ENCODE assay signal across 11 mouse cellular contexts in genomic region chr16:52071766-52072209, GRCm38 (mm10). TPM values are rescaled to one million over a fixed set of nuclear protein-coding genes. Genes with fewer than 3 reads are reported as not detected.
A peak's percentile ranks its signal among the peaks of the same experiment; 100 is the strongest.
DNase-seq lines count a peak whose midpoint lies in the region; ATAC-seq and TF ChIP-seq lines count a peak whose summit lies in the region.
"Had no signal": no experiment of that assay in that cellular context is flagged by ENCODE, and none has a peak within 500 bp of the region (broad histone marks: within the 10 kb centered on the region; RNA-seq: fewer than 3 reads in every experiment).

No protein-coding gene starts in this region.

- H3K9ac ChIP-seq in kidney, embryonic 14.5 days (ENCODE audit: low read depth, low read length) = no peak overlapping the region
- no peak overlapping the region for H3K9ac ChIP-seq in heart, postnatal 0 days (replicated peaks; ENCODE audit: low read depth, low read length)
- H3K9ac ChIP-seq: embryonic facial prominence, embryonic 12.5 days had no signal

- no peaks in the 10 kb centered on the region for H3K9me3 ChIP-seq in kidney, embryonic 14.5 days (ENCODE audit: control insufficient read depth, low read length)
- H3K9me3 ChIP-seq in heart, postnatal 0 days (replicated peaks; ENCODE audit: control insufficient read depth, low read length) = no peaks in the 10 kb centered on the region
- H3K9me3 ChIP-seq: embryonic facial prominence, embryonic 12.5 days; megakaryocyte, embryonic 14.5 days had no signal

- peaks cover 13% of the 10 kb centered on the region for H3K4me1 ChIP-seq in kidney, embryonic 14.5 days (ENCODE audit: control insufficient read depth, insufficient read depth, low read length)
- H3K4me1 ChIP-seq in heart, postnatal 0 days (ENCODE audit: control insufficient read depth, insufficient read depth) = peaks cover 52% of the 10 kb centered on the region

- no peak overlapping the region for H3K4me2 ChIP-seq in kidney, embryonic 14.5 days (replicated peaks; ENCODE audit: low read depth, low read length)
- H3K4me2 ChIP-seq in heart, postnatal 0 days (ENCODE audit: low read depth, low read length) = peak overlapping the region; percentile 39
- H3K4me2 ChIP-seq: embryonic facial prominence, embryonic 12.5 days had no signal

- DNase-seq in kidney, postnatal 10 days = no peak
- DNase-seq in gastrocnemius, postnatal 14 days = peak; percentile 48
- peak; percentile 91 for DNase-seq in heart, postnatal 0 days (ENCODE audit: low spot score)
- DNase-seq in lung, postnatal 10 days = peak; percentile 78
- DNase-seq in adrenal gland, postnatal 36 days = no peak
- no peak for DNase-seq in left cerebral cortex, postnatal 14 days (ENCODE audit: low spot score in 2 of 2)
- DNase-seq: layer of hippocampus, adult 9-11 months had no signal

- no peak; the same call in 1 of the 2 replicates for TF ChIP-seq EP300 in heart, postnatal 0 days (IDR thresholded peaks at IDR 0.05; ENCODE audit: low read depth)

- no peaks in the 10 kb centered on the region for H3K36me3 ChIP-seq in kidney, embryonic 14.5 days (ENCODE audit: control insufficient read depth, insufficient read depth, low read length)
- no peaks in the 10 kb centered on the region for H3K36me3 ChIP-seq in heart, postnatal 0 days (replicated peaks; ENCODE audit: control insufficient read depth, insufficient read depth, low read length)
- H3K36me3 ChIP-seq: embryonic facial prominence, embryonic 12.5 days had no signal

- intact Hi-C loops in gastrocnemius, postnatal 14 days (cut with DNase I; ENCODE audit: low total_unique reads) = no loop called here
- intact Hi-C loops in left cerebral cortex, postnatal 14 days (cut with DNase I) = no loop called here

- 0 out of 2 replicates have a peak overlapping the region, but pooled peaks have one; percentile 51 for H3K27ac ChIP-seq in kidney, embryonic 14.5 days (ENCODE audit: low read depth, low read length)
- H3K27ac ChIP-seq in heart, postnatal 0 days (ENCODE audit: low read depth) = peak overlapping the region; percentile 94
- H3K27ac ChIP-seq: embryonic facial prominence, embryonic 12.5 days had no signal

- no peak; the same call in none of the 2 replicates for ATAC-seq in kidney, embryonic 14.5 days (ENCODE audit: low FRiP score, low TSS enrichment)
- peak; percentile 91 for ATAC-seq in heart, postnatal 0 days (ENCODE audit: insufficient read depth, low read depth)
- no peak for ATAC-seq in megakaryocyte-erythroid progenitor cell, adult 5-6 weeks (replicated peaks; ENCODE audit: low FRiP score, low TSS enrichment, poor library complexity, severe bottlenecking)

- TF ChIP-seq CTCF in heart, postnatal 0 days (IDR thresholded peaks at IDR 0.05; ENCODE audit: low read depth) = no peak

- H3K4me3 ChIP-seq in kidney, embryonic 14.5 days (ENCODE audit: low read length) = no peak overlapping the region
- no peak overlapping the region; the same call in 1 of the 2 replicates for H3K4me3 ChIP-seq in heart, postnatal 0 days (ENCODE audit: low read depth, low read length)
- H3K4me3 ChIP-seq: embryonic facial prominence, embryonic 12.5 days; megakaryocyte, embryonic 14.5 days had no signal

- H3K27me3 ChIP-seq in kidney, embryonic 14.5 days (ENCODE audit: control insufficient read depth, insufficient read depth, low read length) = no peaks in the 10 kb centered on the region
- no peaks in the 10 kb centered on the region for H3K27me3 ChIP-seq in heart, postnatal 0 days (ENCODE audit: control insufficient read depth, insufficient read depth, low read length)
- H3K27me3 ChIP-seq: embryonic facial prominence, embryonic 12.5 days; megakaryocyte, embryonic 14.5 days had no signal

- 38% methylated on average over 6 of the region's 6 CpGs for WGBS in kidney, embryonic 14.5 days
- 11% methylated on average over 6 of the region's 6 CpGs for WGBS in heart, postnatal 0 days

RNA-seq across cellular contexts. Expression of gene Cblb, which starts 40.8 kb away (rescaled TPM):
- polyA plus RNA-seq in kidney, embryonic 14.5 days (2014; fragmentation: Nextera tagmentation; extraction: Ambion mirVana) = 13.9 and 27.2 TPM in 2 replicates
- 10 to 100 TPM; 10.4 to 19.2 TPM for total RNA-seq in gastrocnemius, postnatal 14 days (2021)
- total RNA-seq in heart, postnatal 0 days (2014; rRNA removed; ENCODE audit: low replicate concordance) = 9.2 and 10.4 TPM in 2 replicates
- 3.4 and 3.9 TPM in 2 replicates for polyA plus RNA-seq in heart, postnatal 0 days (2015; fragmentation: Nextera tagmentation; extraction: Ambion mirVana)
- total RNA-seq in adrenal gland, postnatal 36 days (2021) = 10 to 100 TPM; 28.3 to 59.7 TPM
- total RNA-seq in left cerebral cortex, postnatal 14 days (2021) = 10 to 100 TPM; 20.2 TPM
- 19.9 and 21.9 TPM in 2 replicates for total RNA-seq in megakaryocyte-erythroid progenitor cell, adult 5-6 weeks (2014; fragmentation: Nextera tagmentation)
- 8.8 and 10.2 TPM in 2 replicates for total RNA-seq in megakaryocyte-erythroid progenitor cell, adult 5-6 weeks (2017)

Comparison
In these comparisons a context has a peak if more than half of its experiments do, and no peak if none do; other contexts are left out.
1. DNase-seq: peak in gastrocnemius, postnatal 14 days (single experiment), heart, postnatal 0 days (single experiment) and lung, postnatal 10 days (single experiment); none in kidney, postnatal 10 days (single experiment), adrenal gland, postnatal 36 days (0 of 2) and left cerebral cortex, postnatal 14 days (0 of 2).